Mouse (Mus musculus) forebrain, embryonic 15.5 days (tissue): Measurements from ENCODE around the gene Anks1b. TPM values are rescaled to one million over a fixed set of nuclear protein-coding genes. Genes with fewer than 3 reads are reported as not detected.
A peak's percentile ranks its signal among the peaks of the same experiment; 100 is the strongest.

Source experiments
- ATAC-seq: fragments of 200-750 bp; cut with Nextera tagmentation; replicated peaks from 2 replicates; pipeline ENCODE4 v1.8.0; 2017; ENCODE audit warnings: mild to moderate bottlenecking, moderate TSS enrichment, moderate library complexity
- H3K27ac ChIP-seq: fragments of 300-500 bp; sonication (generic); replicated peaks from 2 replicates; pipeline ENCODE4 v1.5.1; 2015; ENCODE audit warnings: mild to moderate bottlenecking, inconsistent platforms
- H3K27me3 ChIP-seq: fragments of 300-500 bp; sonication (generic); 2 replicates; pipeline ENCODE4 v1.6.1; 2015; ENCODE audit warnings: inconsistent platforms
- H3K36me3 ChIP-seq: fragments of 300-500 bp; sonication (generic); 2 replicates; pipeline ENCODE4 v1.6.1; 2015; ENCODE audit warnings: mild to moderate bottlenecking, inconsistent platforms
- H3K4me1 ChIP-seq: fragments of 300-500 bp; sonication (generic); 2 replicates; pipeline ENCODE4 v1.6.1; 2015; ENCODE audit warnings: inconsistent platforms
- H3K4me2 ChIP-seq: fragments of 300-500 bp; sonication (generic); replicated peaks from 2 replicates; pipeline ENCODE4 v1.6.1; 2015; ENCODE audit warnings: mild to moderate bottlenecking, inconsistent platforms
- H3K4me3 ChIP-seq: fragments of 300-500 bp; sonication (generic); 2 replicates; pipeline ENCODE4 v1.5.1; 2015; ENCODE audit warnings: mild to moderate bottlenecking, inconsistent platforms
- H3K9ac ChIP-seq: fragments of 300-500 bp; sonication (generic); replicated peaks from 2 replicates; pipeline ENCODE4 v1.6.1; 2015; ENCODE audit warnings: mild to moderate bottlenecking, inconsistent platforms
- H3K9me3 ChIP-seq: fragments of 300-500 bp; sonication (generic); 2 replicates; pipeline ENCODE4 v1.6.1; 2016; ENCODE audit warnings: inconsistent platforms
- WGBS: fragments of 180-500 bp; shearing (Covaris S2); methylation state at CpG from one replicate; pipeline ENCODE4 v1.1.7; 2015; ENCODE audit warnings: mixed read lengths; 5-methylcytosine and 5-hydroxymethylcytosine counted together
- polyA plus RNA-seq: library from polyadenylated mRNA; unstranded; fragments of >200 nt; fragmentation: Nextera tagmentation; extraction: Ambion mirVana; gene quantifications from 2 replicates; pipeline ENCODE4 v1.2.1, GENCODE M21; 2015

Anks1b gene
- polyA plus RNA-seq, 1 experiment from 2014 or later = 63.1 TPM

DNA sequence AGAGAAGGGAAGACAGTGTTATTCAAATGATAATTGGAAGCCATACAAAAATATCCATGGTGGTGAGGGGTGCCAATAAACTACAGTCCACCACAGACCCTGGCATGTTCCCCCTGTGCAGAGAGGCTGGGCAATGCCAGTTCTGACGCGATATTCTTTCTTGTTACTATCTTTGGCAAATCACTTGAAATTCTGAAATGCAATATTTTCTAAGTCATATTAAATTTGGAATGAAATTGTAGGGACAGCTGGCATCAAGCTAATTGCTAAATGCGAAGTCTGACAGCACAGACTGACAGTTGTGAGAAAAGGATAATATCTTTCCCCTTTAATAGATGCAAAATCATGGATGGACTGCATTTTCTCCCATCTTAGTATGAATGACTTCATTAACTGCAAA is 103.3 kb downstream of the Anks1b start:
- Histone ChIP-seq H3K27ac (peak overlapping the region; percentile 73), H3K36me3 (no peaks in the 10 kb centered on the region), H3K4me3 (no peak overlapping the region), H3K9ac (no peak overlapping the region), H3K4me2 (no peak overlapping the region), H3K9me3 (no peaks in the 10 kb centered on the region), H3K27me3 (no peaks in the 10 kb centered on the region), H3K4me1 (peaks cover 26% of the 10 kb centered on the region; the same call in 1 of the 2 replicates)
- peak; percentile 88 for ATAC-seq
- 54% methylated on average over 3 of the region's 3 CpGs for WGBS

DNA sequence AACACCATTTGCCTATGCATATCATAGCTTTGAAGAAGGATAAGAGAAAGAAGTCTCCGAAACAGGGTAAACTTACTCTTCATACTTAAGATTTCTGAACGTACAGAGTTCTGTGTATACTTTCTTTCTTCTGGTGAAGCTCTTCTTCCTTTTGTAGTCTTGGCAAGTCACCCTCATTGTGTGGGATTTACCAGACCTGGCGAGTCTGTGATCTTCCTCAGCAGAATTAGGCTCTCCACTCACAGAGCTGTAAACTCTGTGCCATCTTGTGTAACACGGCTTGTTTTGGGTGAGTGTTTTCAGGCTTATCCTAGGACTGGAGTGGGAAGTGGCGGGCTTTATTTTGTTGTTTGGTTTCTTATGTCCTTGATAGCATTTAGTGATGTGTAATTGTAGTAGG is 120.9 kb downstream of the Anks1b start:
- H3K27me3 ChIP-seq = no peaks in the 10 kb centered on the region
- no peak overlapping the region for H3K4me2 ChIP-seq
- WGBS = 87% methylated on average over 5 of the region's 5 CpGs
- peaks cover 14% of the 10 kb centered on the region for H3K4me1 ChIP-seq
- H3K9ac ChIP-seq = no peak overlapping the region
- no peak overlapping the region for H3K27ac ChIP-seq
- ATAC-seq = no peak
- no peak overlapping the region for H3K4me3 ChIP-seq
- H3K9me3 ChIP-seq = no peaks in the 10 kb centered on the region
- no peaks in the 10 kb centered on the region for H3K36me3 ChIP-seq

DNA sequence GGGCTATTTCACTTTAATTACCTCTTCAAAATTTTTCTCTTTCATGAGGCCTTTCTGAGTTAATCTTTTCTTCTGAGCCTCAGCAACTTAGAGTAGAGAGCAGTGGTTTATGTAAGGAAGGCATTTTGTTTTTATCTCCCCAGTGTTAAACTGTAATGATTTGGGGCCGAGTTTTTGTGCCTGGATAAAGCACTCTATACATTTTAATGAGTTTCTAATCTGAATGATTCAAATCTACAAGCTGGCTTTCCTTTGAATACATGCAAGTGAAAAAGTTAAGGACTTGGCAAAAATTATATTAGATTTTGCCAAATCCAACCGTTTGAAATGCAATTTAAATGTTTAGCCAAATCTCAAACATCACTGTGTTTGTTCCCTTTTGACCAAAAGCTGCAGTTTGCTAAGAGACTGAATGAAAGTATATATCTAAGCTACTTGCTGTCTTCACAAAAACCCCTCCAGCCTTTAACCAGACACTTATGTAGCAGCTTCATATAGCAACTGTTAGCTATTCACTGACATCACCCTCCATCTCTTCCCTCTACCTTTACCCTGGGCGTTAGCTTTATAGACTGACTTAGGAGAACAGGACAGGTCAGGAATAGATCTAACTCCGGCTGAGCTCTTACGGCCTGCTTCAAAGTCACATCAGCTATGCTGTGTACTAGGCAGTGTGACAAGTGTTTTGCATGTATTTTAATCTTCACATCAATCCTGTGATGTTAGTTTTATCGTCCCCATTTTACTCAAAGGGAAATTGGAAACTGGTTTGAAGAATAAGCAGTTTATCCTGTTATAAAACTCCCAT is 122.5 kb downstream of the Anks1b start:
- H3K36me3 ChIP-seq = no peaks in the 10 kb centered on the region
- H3K9ac ChIP-seq = no peak overlapping the region
- peak; percentile 60; the same call in 1 of the 2 replicates for ATAC-seq
- H3K9me3 ChIP-seq = no peaks in the 10 kb centered on the region
- no peak overlapping the region for H3K4me3 ChIP-seq
- peak overlapping the region; percentile 79 for H3K27ac ChIP-seq
- no peaks in the 10 kb centered on the region for H3K27me3 ChIP-seq
- peaks cover 14% of the 10 kb centered on the region for H3K4me1 ChIP-seq
- WGBS = 44% methylated on average over 6 of the region's 6 CpGs
- no peak overlapping the region for H3K4me2 ChIP-seq

DNA sequence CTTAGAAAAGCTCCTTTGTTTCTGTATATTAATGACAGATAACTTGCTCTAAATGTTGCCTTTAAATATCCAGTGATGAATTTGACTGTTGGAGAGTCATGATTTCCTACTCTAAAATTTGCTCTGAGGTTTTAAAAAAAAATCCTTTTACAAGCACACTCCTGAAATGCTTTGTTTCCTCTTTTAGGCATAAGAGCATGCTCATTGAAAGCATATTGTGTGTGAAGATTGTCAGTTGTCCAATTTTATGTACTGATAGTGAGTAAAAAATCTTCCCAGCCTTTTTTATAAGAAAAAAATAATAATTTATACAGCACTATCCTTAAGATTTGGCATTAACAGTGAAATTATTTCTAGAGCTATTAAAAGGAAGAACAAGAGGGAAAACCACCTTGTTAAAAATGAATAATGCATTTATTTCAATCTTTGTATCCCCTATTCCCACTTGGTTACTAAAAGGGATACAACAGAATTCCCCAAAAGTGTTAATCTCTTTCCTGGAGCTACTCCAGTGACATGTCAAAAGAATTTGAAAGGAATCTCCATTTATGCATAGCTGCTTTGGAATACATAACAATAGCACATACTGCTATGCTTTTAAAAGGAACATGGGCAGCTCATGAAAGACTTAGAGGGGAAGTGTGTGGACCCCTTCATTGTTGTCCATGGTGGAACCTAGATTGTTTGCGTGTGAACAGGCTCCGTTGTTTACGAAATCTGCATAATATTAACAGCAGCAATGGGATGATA is 130.8 kb downstream of the Anks1b start:
- Histone ChIP-seq H3K9ac (no peak overlapping the region), H3K4me2 (no peak overlapping the region), H3K27me3 (no peaks in the 10 kb centered on the region), H3K4me3 (no peak overlapping the region), H3K4me1 (peaks cover 7% of the 10 kb centered on the region), H3K9me3 (no peaks in the 10 kb centered on the region), H3K36me3 (no peaks in the 10 kb centered on the region), H3K27ac (peak overlapping the region; percentile 85)
- 50% methylated on average over 3 of the region's 3 CpGs for WGBS
- ATAC-seq = peak; percentile 73

DNA sequence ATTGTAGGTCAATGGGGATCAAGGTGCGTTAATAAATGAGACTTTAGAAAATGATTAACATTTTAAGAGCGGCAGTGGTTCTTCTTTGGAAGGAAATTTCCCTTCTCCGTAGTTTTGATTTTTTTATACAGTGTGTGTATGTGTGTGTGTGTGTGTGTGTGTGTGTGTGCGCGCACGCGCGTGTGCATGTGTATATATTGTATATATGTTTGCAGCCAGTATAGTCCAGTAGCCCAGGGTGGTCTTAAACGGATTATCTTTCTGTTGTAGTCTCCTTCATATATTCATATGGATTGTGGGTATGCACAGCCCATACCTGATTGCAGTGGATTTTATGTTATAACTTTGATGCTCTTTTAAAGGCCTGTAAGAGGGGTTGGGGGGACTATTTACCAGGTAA is 131.6 kb downstream of the Anks1b start:
- Histone ChIP-seq H3K27me3 (no peaks in the 10 kb centered on the region), H3K27ac (peak overlapping the region; percentile 85), H3K36me3 (no peaks in the 10 kb centered on the region), H3K9me3 (no peaks in the 10 kb centered on the region), H3K9ac (no peak overlapping the region), H3K4me2 (no peak overlapping the region), H3K4me3 (no peak overlapping the region), H3K4me1 (peaks cover 7% of the 10 kb centered on the region)
- ATAC-seq = 0 out of 2 replicates have a peak, but pooled peaks have one; percentile 43
- WGBS = 87% methylated on average over 9 of the region's 9 CpGs

DNA sequence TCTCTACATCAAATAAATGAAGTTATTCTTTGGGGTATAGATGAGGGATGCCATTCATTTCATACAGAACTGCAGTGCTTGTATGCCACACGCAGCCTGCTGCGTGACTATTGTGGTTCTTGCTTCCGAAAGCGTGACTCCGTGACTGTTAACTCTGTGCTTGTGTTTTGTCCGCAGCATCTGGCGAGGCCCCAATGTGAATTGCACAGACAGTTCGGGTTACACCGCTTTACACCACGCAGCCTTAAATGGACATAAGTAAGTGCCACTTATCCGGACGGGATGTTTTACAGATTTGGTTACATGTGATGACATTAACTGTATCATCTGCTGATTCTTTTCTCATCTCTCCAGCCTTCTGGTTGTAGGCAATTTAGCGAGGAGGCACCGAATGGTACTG is 159.7 kb downstream of the Anks1b start:
- ATAC-seq = no peak
- WGBS = 89% methylated on average over 14 of the region's 14 CpGs
- H3K9ac ChIP-seq = no peak overlapping the region
- H3K36me3 ChIP-seq = no peaks in the 10 kb centered on the region
- H3K4me3 ChIP-seq = no peak overlapping the region
- H3K27me3 ChIP-seq = no peaks in the 10 kb centered on the region
- no peak overlapping the region for H3K27ac ChIP-seq
- no peaks in the 10 kb centered on the region for H3K4me1 ChIP-seq
- H3K9me3 ChIP-seq = no peaks in the 10 kb centered on the region
- no peak overlapping the region for H3K4me2 ChIP-seq

DNA sequence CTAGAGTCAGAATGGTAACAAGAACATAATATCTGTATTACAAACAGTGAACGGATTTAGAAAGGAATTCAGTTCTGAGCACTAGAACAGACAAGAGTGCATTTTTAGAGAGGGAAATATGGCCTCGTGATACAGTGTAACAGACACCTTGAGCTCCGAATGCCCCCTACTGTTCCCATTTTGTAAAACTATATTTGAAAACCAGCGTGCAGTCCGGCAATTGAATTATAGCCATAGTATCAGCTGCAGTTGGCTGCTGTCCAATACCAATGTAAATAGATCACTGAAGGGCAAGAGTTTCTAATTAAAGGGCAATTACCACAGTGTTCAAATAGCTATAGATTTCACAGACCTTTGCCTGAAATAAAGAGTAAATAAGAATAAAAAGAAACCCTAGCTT is 170.0 kb downstream of the Anks1b start:
- peaks cover 5% of the 10 kb centered on the region; the same call in 1 of the 2 replicates for H3K4me1 ChIP-seq
- no peak overlapping the region for H3K27ac ChIP-seq
- no peaks in the 10 kb centered on the region for H3K27me3 ChIP-seq
- H3K4me3 ChIP-seq = no peak overlapping the region
- ATAC-seq = 0 out of 2 replicates have a peak, but pooled peaks have one; percentile 63
- H3K9me3 ChIP-seq = no peaks in the 10 kb centered on the region
- no peaks in the 10 kb centered on the region for H3K36me3 ChIP-seq
- H3K9ac ChIP-seq = no peak overlapping the region
- 12% methylated on average over 5 of the region's 5 CpGs for WGBS
- no peak overlapping the region for H3K4me2 ChIP-seq

DNA sequence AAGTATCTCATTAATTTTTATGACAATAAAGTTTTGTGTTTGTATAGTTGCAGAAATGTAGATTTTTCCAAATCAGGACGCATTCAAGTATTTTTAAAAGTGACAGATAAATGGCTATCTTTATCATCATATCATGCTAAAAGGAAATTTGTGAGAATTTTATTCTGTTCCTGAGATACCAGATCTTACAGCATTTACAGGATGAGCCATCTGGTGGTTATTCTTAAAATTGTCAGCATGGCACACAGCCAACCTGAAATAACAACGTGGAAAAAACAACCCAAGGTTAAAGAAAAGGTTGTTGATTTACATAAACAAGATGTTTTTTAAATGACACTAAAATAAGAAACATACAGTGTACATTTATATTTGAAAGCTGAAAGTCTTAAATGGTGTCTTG is 170.5 kb downstream of the Anks1b start:
- ATAC-seq = no peak
- H3K9ac ChIP-seq = no peak overlapping the region
- 40% methylated on average over 2 of the region's 2 CpGs for WGBS

DNA sequence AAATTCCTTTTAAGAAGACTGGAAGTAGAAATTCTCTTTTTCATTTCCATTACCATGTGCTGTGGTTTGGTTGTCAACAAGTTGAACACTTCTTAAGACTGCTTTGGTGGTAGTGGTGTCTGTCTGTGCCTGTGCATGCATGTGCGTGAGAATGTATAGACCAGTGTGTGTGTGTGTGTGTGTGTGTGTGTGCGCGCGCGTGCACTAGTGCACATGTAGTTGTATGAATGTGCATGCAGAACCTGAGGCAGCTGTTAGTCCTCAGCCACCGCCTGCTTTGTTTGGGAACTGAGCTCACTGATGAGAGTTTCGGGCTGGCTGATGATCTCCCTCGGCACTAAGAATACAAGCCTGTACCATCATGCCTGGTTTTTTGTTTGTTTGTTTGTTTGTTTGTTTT is 170.9 kb downstream of the Anks1b start:
- Histone ChIP-seq H3K4me2 (no peak overlapping the region), H3K36me3 (no peaks in the 10 kb centered on the region), H3K9ac (no peak overlapping the region), H3K27ac (no peak overlapping the region), H3K27me3 (no peaks in the 10 kb centered on the region), H3K9me3 (no peaks in the 10 kb centered on the region), H3K4me3 (no peak overlapping the region), H3K4me1 (peaks cover 5% of the 10 kb centered on the region; the same call in 1 of the 2 replicates)
- WGBS = 85% methylated on average over 8 of the region's 8 CpGs
- ATAC-seq = peak; percentile 69

More for the DNA sequence above, 170.5 kb downstream of the Anks1b start:
- Histone ChIP-seq H3K4me1 (peaks cover 5% of the 10 kb centered on the region; the same call in 1 of the 2 replicates), H3K4me3 (no peak overlapping the region), H3K9me3 (no peaks in the 10 kb centered on the region), H3K4me2 (no peak overlapping the region), H3K27me3 (no peaks in the 10 kb centered on the region), H3K27ac (no peak overlapping the region), H3K36me3 (no peaks in the 10 kb centered on the region)

DNA sequence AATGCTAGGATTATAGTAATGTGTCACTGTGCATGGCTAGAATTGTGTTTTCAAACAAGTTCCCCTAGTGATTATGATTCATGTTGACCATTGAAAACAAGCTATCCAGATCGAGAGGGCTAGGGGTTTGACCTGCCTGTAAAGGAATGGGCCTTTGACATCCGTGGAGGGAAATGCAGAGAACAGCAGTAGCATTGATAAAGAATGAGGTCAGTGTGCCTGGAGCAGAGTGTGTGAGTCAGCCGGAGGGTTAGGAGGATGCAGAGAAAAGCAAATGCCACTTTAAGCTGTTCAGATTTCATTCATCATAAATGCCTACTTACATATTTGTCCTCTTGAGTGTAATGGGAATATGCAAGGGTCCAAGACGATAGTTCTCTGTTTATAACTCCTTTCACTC is 195.3 kb downstream of the Anks1b start:
- Histone ChIP-seq H3K9ac (no peak overlapping the region), H3K27me3 (no peaks in the 10 kb centered on the region), H3K4me3 (no peak overlapping the region), H3K27ac (no peak overlapping the region), H3K4me2 (no peak overlapping the region), H3K4me1 (no peaks in the 10 kb centered on the region), H3K36me3 (no peaks in the 10 kb centered on the region), H3K9me3 (no peaks in the 10 kb centered on the region)
- 62% methylated on average over 4 of the region's 4 CpGs for WGBS
- no peak for ATAC-seq

DNA sequence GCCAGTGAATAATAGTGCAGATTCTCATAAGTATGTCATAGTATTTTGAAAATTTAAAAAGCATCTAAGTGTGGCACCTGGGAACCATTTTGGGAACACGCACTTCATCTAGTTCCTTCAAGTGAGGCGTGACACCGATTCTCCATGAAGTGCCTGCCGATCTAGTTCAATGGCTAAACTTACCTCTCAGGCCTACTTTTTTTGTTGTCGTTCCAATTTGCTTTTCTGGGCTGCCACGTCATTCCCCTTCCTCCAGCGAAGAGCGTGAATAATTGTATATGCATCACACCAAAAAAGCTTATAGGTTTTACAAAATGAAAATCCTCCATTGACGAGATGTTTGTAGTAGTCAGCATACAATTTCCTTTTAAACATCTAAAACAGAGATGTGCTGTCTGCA is 204.6 kb downstream of the Anks1b start:
- Histone ChIP-seq H3K27ac (no peak overlapping the region), H3K27me3 (no peaks in the 10 kb centered on the region), H3K9me3 (no peaks in the 10 kb centered on the region), H3K4me2 (no peak overlapping the region), H3K36me3 (0 out of 2 replicates have a peak, but pooled peaks cover 5% of the 10 kb centered on the region), H3K4me1 (no peaks in the 10 kb centered on the region), H3K4me3 (no peak overlapping the region), H3K9ac (no peak overlapping the region)
- ATAC-seq = no peak
- WGBS = 83% methylated on average over 9 of the region's 9 CpGs

DNA sequence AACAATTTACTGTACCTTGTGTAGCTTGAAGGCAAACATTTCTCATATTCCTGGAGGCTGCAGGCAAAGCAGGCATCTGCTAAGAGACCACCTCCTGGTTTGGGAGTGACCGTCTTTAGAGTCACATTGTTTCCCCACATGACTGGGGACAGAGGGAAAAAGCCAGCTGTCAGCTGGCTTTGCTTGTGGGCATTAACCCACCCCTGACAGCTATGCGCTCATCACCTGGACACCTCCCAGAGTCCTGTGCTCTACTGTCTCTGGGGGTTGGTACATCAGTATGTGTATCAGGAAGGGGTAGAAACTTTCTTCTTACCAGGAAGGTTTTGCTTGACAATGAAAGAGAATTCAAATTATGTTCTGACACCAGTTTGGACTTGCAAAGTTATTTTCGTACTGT is 207.8 kb downstream of the Anks1b start:
- no peaks in the 10 kb centered on the region for H3K27me3 ChIP-seq
- H3K4me1 ChIP-seq = no peaks in the 10 kb centered on the region
- no peak for ATAC-seq
- H3K9ac ChIP-seq = no peak overlapping the region
- no peak overlapping the region for H3K4me2 ChIP-seq
- no peak overlapping the region for H3K4me3 ChIP-seq
- 58% methylated on average over 3 of the region's 3 CpGs for WGBS
- no peaks in the 10 kb centered on the region for H3K9me3 ChIP-seq
- 0 out of 2 replicates have a peak, but pooled peaks cover 5% of the 10 kb centered on the region for H3K36me3 ChIP-seq
- H3K27ac ChIP-seq = no peak overlapping the region
